Mouse (Mus musculus) liver (tissue): Measurements from ENCODE around the gene Gprc5c.

ENCODE experiments used
- DNase-seq: peaks from one replicate; pipeline ENCODE4 v3.0.0-alpha.2; 2020; ENCODE audit warnings: mixed read lengths

Gene Gprc5c

GRCm38 (mm10) chr11:114917120-114917519 is 66.2 kb downstream of the Gprc5c start:
- peak; percentile 26 for DNase-seq
